Mouse (Mus musculus) Patski (cell line): ENCODE results near the gene Efl1. TPM values are rescaled to one million over a fixed set of nuclear protein-coding genes. Genes with fewer than 3 reads are reported as not detected.

Experiments
- ATAC-seq: fragments of 100-300 bp; one replicate; pipeline ENCODE4 v1.8.0; 2021
- CTCF ChIA-PET: fragments of 350-600 bp; sonication (Branson Sonifier 250); formaldehyde crosslinking; loops from one replicate; lab custom pipeline; 2022; ENCODE audit warnings: inconsistent platforms; lab: Charles Lee
- POLR2A ChIA-PET: fragments of 350-600 bp; sonication (Branson Sonifier 250); formaldehyde crosslinking; loops from one replicate; lab custom pipeline; 2022; ENCODE audit warnings: antibody characterized with exemption, inconsistent platforms; lab: Charles Lee
- DNase-seq: peaks from one replicate; pipeline ENCODE4 v3.0.0-alpha.2; 2011; ENCODE audit warnings: low read depth, low spot score
- H3K27me3 ChIP-seq: fragments of 371-371 bp; one replicate; pipeline ENCODE4 v1.5.1; 2021
- CTCF ChIP-seq: fragments of 100-300 bp; IDR thresholded peaks from one replicate; pipeline ENCODE4 v1.5.1; 2021
- in situ Hi-C: fragments of 300-500 bp; cut with MboI; formaldehyde crosslinking; loops from 3 replicates; pipeline ENCODE4 v1.11.1; 2018; ENCODE audit warnings: low pct_unique_long_range_greater_than_20kb, mixed read lengths
- polyA plus RNA-seq: library from polyadenylated mRNA; unstranded; gene quantifications from one replicate; pipeline ENCODE4 v1.2.3, GENCODE M21; 2021

The Efl1 gene
- polyA plus RNA-seq, 1 experiment from 2014 or later, result 18.8 TPM

- POLR2A ChIA-PET, result no interaction called here
These were observed 70.9 kb downstream of the Efl1 start for GRCm38 (mm10) chr7:82719285-82719684.

GRCm38 (mm10) chr7:82719740-82720139 is 71.3 kb downstream of the Efl1 start:
- ChIA-PET CTCF (no interaction called here), POLR2A (no interaction called here)
- no peaks in the 10 kb centered on the region for H3K27me3 ChIP-seq
- TF ChIP-seq CTCF, result no peak
- DNase-seq, result no peak
- in situ Hi-C loops, result loop anchor here (10.0 to 25.0 kb wide), 3 partner anchors 145 to 765 kb away; partner anchors contain the start of gene Mex3b
- no peak for ATAC-seq

More at GRCm38 (mm10) chr7:82719285-82719684, 70.9 kb downstream of the Efl1 start:
- H3K27me3 ChIP-seq, result no peaks in the 10 kb centered on the region
- ATAC-seq (no peak), DNase-seq (no peak)
- peak; percentile 37 for TF ChIP-seq CTCF
- in situ Hi-C loops, result loop anchor here (10.0 to 25.0 kb wide), 2 partner anchors 493 to 766 kb away; no protein-coding TSS in a partner anchor
- CTCF ChIA-PET, result no interaction called here

DNA sequence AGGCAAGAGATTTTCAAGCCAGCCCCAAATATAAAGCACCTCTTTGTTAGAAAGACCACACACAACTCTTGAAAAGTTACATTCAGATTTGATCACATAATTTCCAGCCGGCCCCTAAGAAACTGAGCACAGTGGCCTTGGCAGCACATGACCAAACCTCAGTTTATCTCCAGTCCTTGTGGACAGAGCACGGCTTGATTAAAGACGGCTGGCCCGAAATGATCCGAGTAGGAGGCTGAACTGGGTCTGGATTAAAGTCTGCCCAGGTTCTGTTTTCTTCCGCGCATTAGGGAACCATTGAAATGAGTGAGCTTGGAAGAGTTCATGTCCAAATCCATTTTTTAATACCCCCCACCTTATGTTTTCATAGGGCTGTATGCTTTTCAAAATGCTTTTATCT is 72.1 kb downstream of the Efl1 start:
- ATAC-seq (no peak), DNase-seq (no peak)
- no peaks in the 10 kb centered on the region for H3K27me3 ChIP-seq
- in situ Hi-C loops, result loop anchor here (10.0 to 25.0 kb wide), 2 partner anchors 144 to 492 kb away; partner anchors contain the start of gene Mex3b
- no peak for TF ChIP-seq CTCF
- ChIA-PET POLR2A (interaction anchor here (0.6 kb wide), 1 partner anchor 1152 kb away, joined by 3 read pairs; no protein-coding TSS in a partner anchor), CTCF (interaction anchor here (1.3 kb wide), 1 partner anchor 474 kb away, joined by 3 read pairs; no protein-coding TSS in a partner anchor)

DNA sequence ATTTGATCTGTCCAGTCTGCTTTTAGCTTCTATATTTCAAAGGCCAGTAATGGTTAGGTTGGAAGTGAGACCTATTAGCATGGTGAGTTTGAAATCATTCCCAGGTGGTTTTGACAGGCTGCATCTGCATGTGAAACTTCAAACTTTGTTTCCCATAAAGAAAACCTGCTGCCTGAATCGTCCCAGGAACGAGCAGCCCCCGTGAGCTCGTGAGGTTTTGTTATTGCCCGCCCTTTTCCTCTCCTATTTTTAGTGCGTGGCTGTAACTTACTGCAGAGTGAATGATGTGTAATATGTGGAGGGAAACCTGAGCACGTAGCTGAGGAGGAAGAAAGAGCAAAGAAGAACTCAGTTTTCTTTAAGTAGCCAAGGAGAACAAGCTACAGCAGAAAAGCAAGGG is 72.5 kb downstream of the Efl1 start:
- ATAC-seq (no peak), DNase-seq (no peak)
- ChIA-PET POLR2A (no interaction called here), CTCF (interaction anchor here (1.3 kb wide), 1 partner anchor 474 kb away, joined by 3 read pairs; no protein-coding TSS in a partner anchor)
- in situ Hi-C loops, result loop anchor here (10.0 to 25.0 kb wide), 2 partner anchors 144 to 491 kb away; partner anchors contain the start of gene Mex3b
- TF ChIP-seq CTCF, result no peak
- no peaks in the 10 kb centered on the region for H3K27me3 ChIP-seq

GRCm38 (mm10) chr7:82722486-82723123 is 74.2 kb downstream of the Efl1 start:
- TF ChIP-seq CTCF, result no peak
- in situ Hi-C loops, result loop anchor here (10.0 to 25.0 kb wide), 2 partner anchors 142 to 490 kb away; partner anchors contain the start of gene Mex3b
- ATAC-seq (no peak), DNase-seq (no peak)
- H3K27me3 ChIP-seq, result no peaks in the 10 kb centered on the region
- ChIA-PET POLR2A (interaction anchor here (0.6 to 1.1 kb wide), 2 partner anchors 12 to 796 kb away, joined by 3 to 5 read pairs; no protein-coding TSS in a partner anchor), CTCF (interaction anchor here (1.6 kb wide), 1 partner anchor 12 kb away, joined by 3 read pairs; no protein-coding TSS in a partner anchor)

DNA sequence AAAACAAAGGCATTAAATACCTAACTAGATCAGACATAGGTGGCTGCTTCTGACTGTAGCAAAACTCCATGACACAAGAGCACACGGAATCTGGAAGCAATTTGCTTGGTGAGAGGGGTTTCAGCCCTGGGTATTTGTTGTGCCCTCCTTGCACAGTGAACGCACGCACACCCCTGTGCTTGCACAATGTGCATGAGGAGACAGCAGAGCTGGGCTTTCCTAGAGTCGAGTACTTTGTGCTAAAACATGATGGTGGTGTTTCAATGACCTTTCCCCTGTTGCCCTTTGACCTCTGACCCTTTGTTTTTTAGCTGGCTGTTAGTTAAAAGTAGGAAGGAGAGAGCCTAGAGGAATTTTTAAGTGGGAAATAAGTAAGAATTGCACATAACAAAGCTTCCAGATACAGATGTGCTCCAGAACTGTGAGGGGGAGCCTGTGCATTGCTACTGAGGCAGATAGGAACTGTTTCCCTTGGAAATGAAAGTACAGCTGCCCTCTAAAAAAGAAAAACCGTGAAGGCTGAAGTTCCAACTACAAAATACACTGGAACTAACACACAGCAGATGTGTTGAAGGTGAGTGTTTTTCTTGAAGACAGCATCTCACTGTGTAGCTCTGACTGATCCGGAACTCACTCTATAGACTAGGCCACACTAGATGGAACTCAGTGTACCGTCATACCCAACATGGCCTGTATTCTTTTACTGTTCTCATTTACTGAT is 74.9 kb downstream of the Efl1 start:
- POLR2A ChIA-PET, result interaction anchor here (0.6 to 1.1 kb wide), 2 partner anchors 12 to 795 kb away, joined by 3 to 5 read pairs; no protein-coding TSS in a partner anchor

GRCm38 (mm10) chr7:82724491-82724890 is 76.1 kb downstream of the Efl1 start:
- CTCF ChIA-PET, result interaction anchor here (1.1 kb wide), 1 partner anchor 12 kb away, joined by 3 read pairs; no protein-coding TSS in a partner anchor
- in situ Hi-C loops, result loop anchor here (10.0 to 25.0 kb wide), 2 partner anchors 140 to 488 kb away; partner anchors contain the start of gene Mex3b
- POLR2A ChIA-PET, result no interaction called here
- DNase-seq (no peak), ATAC-seq (no peak)
- no peaks in the 10 kb centered on the region for H3K27me3 ChIP-seq
- TF ChIP-seq CTCF, result no peak

More for the DNA sequence above, 74.9 kb downstream of the Efl1 start:
- no peaks in the 10 kb centered on the region for H3K27me3 ChIP-seq
- CTCF ChIA-PET, result interaction anchor here (1.0 to 1.6 kb wide), 4 partner anchors 10 to 43 kb away, joined by 3 to 4 read pairs (median 3); no protein-coding TSS in a partner anchor
- no peak for TF ChIP-seq CTCF
- no peak for DNase-seq
- no peak for ATAC-seq
- in situ Hi-C loops, result loop anchor here (10.0 to 25.0 kb wide), 2 partner anchors 141 to 489 kb away; partner anchors contain the start of gene Mex3b

DNA sequence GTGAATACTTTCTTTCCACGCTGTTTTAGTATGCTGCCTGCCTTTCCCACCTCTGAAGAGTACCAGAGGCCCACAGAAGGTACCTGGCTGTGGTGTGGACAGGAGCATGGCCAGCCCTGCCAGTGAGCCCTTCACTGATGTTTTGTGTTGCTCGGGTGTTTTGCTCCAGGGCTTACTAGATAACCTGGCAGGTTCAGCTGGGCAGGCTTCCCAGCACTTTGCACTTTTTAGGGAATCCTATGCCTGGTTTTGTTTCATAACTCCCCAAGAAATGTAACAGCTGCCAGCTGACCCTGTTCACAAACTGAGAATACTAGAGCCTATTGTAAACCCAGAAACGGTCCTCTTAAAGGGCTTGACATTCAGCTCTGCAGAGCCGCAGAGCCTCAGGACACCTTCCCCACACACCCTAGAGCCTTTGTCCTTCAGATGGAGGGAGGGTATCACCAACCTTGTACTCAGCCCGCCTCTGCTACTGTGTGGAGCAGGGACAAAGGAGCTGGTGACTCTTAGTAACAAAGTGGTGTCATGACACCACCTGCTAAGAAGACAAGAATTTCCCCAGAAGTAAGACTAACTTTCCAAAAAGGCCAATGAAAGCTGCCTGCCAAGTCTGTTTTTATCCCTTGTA is 76.7 kb downstream of the Efl1 start:
- TF ChIP-seq CTCF, result no peak
- in situ Hi-C loops, result loop anchor here (10.0 kb wide), 1 partner anchor 140 kb away; the partner anchor contains the start of gene Mex3b
- no peaks in the 10 kb centered on the region for H3K27me3 ChIP-seq
- ATAC-seq (no peak), DNase-seq (no peak)
- ChIA-PET CTCF (interaction anchor here (1.1 kb wide), 1 partner anchor 833 kb away, joined by 3 read pairs; no protein-coding TSS in a partner anchor), POLR2A (interaction anchor here (0.6 kb wide), 1 partner anchor 236 kb away, joined by 5 read pairs; no protein-coding TSS in a partner anchor)

DNA sequence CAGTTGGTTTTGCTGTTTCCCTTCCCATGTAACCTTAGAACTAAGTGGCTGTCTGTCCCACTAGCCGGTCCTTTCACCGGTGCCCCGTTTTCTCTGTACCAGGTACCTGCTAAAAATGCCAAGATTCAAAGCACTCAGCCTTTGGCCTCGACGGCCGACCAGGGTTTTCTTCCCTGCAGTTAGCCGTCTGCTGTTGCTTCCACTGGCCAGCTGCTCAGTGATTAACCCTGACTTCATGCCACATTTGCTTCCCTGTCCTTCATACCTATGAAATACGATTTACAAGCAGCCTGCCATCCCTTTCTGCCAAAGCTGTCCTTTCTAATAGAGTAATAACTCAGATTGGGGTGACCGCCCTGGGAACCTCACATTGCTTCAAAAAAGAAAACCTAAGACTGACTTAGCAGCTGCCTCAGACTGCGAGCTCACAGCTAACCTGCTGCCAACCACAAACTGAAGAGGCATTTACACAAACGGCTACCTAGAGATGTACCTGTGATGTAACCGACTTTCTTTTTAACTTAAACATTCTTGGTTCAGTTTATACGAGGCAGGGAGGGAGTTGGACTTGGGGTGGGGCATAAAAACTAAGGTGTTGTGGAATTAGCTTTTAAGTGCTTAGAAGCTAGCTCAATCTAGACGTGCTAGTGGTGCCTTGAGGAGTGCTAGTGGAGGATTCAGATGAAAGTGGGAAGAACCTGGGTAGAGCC is 77.5 kb downstream of the Efl1 start:
- POLR2A ChIA-PET, result interaction anchor here (0.6 to 1.0 kb wide), 3 partner anchors 18 to 1283 kb away, joined by 3 to 5 read pairs (median 3); no protein-coding TSS in a partner anchor
- in situ Hi-C loops, result loop anchor here (10.0 kb wide), 1 partner anchor 139 kb away; the partner anchor contains the start of gene Mex3b
- no peaks in the 10 kb centered on the region for H3K27me3 ChIP-seq
- CTCF ChIA-PET, result interaction anchor here (1.1 to 1.3 kb wide), 2 partner anchors 28 to 833 kb away, joined by 3 read pairs; no protein-coding TSS in a partner anchor
- TF ChIP-seq CTCF, result no peak
- ATAC-seq (no peak), DNase-seq (no peak)
